Mouse (Mus musculus): ENCODE results near the gene Cyp1a1.

GRCm38 (mm10) chr9:57748137-57748536 is 60.4 kb downstream of the Cyp1a1 start:
- TF ChIP-seq GATA1 (IDR thresholded peaks at IDR 0.05; ENCODE audit: low read length) (no peak), TAL1 (IDR thresholded peaks at IDR 0.05; ENCODE audit: low read length) (no peak)
